Mouse (Mus musculus) spleen, postnatal 4 days (tissue): ENCODE measurements around the gene Fam122a.

ENCODE experiments used
- DNase-seq, 2 experiments: peaks; one replicate each; pipeline ENCODE4 v3.0.0; 2022; ENCODE audit warnings: low spot score in 2 of 2

The Fam122a gene

DNA sequence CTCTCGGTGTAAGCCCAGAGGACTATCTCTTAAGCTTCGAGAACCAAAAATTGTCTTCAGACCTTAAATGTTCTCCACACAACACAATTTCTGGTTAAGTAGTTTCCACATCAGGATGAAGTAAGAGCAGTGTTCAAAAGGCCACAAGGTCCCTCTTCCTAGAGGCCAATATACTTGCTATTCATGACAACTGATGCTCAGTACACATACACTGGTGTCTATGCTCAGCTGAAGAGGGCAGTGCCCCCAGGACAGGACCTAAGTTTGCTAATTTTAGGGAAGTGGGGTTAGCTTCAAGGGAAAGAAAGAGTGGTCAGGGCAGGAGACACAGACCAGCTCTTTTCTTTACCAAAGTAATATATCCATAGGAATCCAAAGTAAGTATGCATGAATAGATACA lies 45.8 kb downstream of the Fam122a start:
- no peak for DNase-seq

- DNase-seq, result no peak
Observed at GRCm38 (mm10) chr19:24428011-24428410, 49.1 kb downstream of the Fam122a start.

GRCm38 (mm10) chr19:24427258-24427657 lies 49.9 kb downstream of the Fam122a start:
- no peak for DNase-seq

DNA sequence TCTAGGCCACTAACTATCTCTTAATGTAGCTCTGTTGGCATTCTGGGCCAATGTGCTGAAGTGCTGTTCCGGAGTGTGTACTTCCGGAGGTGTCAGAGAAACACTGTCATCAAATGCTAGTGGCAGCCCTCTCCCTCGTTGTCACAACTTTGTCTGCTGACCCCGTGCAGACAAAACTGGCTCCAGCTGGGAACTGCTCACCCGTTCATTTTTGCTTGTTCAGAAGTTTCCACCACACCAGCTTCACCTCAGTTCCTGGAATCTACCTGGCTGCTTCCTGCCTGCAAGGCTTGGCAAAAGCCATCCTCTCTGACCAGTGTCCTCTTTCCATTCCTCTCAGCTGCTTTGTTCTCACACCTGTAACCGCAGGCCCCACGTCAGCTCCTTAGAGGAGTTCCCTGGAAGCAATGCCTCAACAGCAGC lies 50.4 kb downstream of the Fam122a start:
- DNase-seq, result no peak
